Mouse (Mus musculus) hindbrain, embryonic 16.5 days (tissue): ENCODE measurements around the gene Gsx1. TPM values are rescaled to one million over a fixed set of nuclear protein-coding genes. Genes with fewer than 3 reads are reported as not detected.

Experiments
- ATAC-seq: fragments of 200-750 bp; cut with Nextera tagmentation; 2 replicates; pipeline ENCODE4 v1.8.0; 2017; ENCODE audit warnings: moderate TSS enrichment, moderate library complexity
- H3K27ac ChIP-seq: fragments of 300-500 bp; sonication (generic); 2 replicates; pipeline ENCODE4 v1.5.1; 2014; ENCODE audit warnings: low read depth, mild to moderate bottlenecking, control low read depth, low read length, moderate library complexity
- H3K27me3 ChIP-seq: fragments of 300-500 bp; sonication (generic); replicated peaks from 2 replicates; pipeline ENCODE4 v1.6.1; 2014; ENCODE audit warnings: low read length; ENCODE audit not compliant: control insufficient read depth, insufficient read depth
- H3K36me3 ChIP-seq: fragments of 300-500 bp; sonication (generic); 2 replicates; pipeline ENCODE4 v1.6.1; 2014; ENCODE audit warnings: mild to moderate bottlenecking, low read length, moderate library complexity, mixed read lengths; ENCODE audit not compliant: control insufficient read depth, insufficient read depth
- H3K4me1 ChIP-seq: fragments of 300-500 bp; sonication (generic); 2 replicates; pipeline ENCODE4 v1.6.1; 2014; ENCODE audit warnings: low read depth, low read length; ENCODE audit not compliant: control insufficient read depth, insufficient read depth
- H3K4me2 ChIP-seq: fragments of 300-500 bp; sonication (generic); 2 replicates; pipeline ENCODE4 v1.6.1; 2014; ENCODE audit warnings: mild to moderate bottlenecking, low read length, control low read depth, moderate library complexity
- H3K4me3 ChIP-seq: fragments of 300-500 bp; sonication (generic); 2 replicates; pipeline ENCODE4 v1.5.1; 2014; ENCODE audit warnings: mild to moderate bottlenecking, low read length, control low read depth, moderate library complexity
- H3K9ac ChIP-seq: fragments of 300-500 bp; sonication (generic); 2 replicates; pipeline ENCODE4 v1.6.1; 2014; ENCODE audit warnings: low read depth, mild to moderate bottlenecking, control low read depth, low read length, moderate library complexity
- H3K9me3 ChIP-seq: fragments of 300-500 bp; sonication (generic); 2 replicates; pipeline ENCODE4 v1.6.1; 2014; ENCODE audit warnings: mild to moderate bottlenecking, low read length, moderate library complexity; ENCODE audit not compliant: control insufficient read depth
- WGBS: fragments of 180-500 bp; shearing (Covaris S2); extraction: QIAGEN DNeasy Blood & Tissue Kit; methylation state at CpG from one replicate; pipeline ENCODE4 v1.1.7; 2014; 5-methylcytosine and 5-hydroxymethylcytosine counted together
- polyA plus RNA-seq: library from polyadenylated mRNA; unstranded; fragments of >200 nt; fragmentation: Nextera tagmentation; extraction: Ambion mirVana; gene quantifications from 2 replicates; pipeline ENCODE4 v1.2.1, GENCODE M21; 2015

Gsx1 gene
- polyA plus RNA-seq, 1 experiment from 2014 or later = 3.2 TPM

- peak overlapping the region; percentile 4 for H3K4me3 ChIP-seq
- H3K9ac ChIP-seq = no peak overlapping the region
- peak overlapping the region; percentile 26 for H3K4me2 ChIP-seq
These were observed 2.4 kb downstream of the Gsx1 start for GRCm38 (mm10) chr5:147190885-147191284.

GRCm38 (mm10) chr5:147191801-147192575 is 3.5 kb downstream of the Gsx1 start:
- under 1% methylated on average over 24 of the region's 24 CpGs for WGBS
- no peak overlapping the region for H3K27ac ChIP-seq
- no peak overlapping the region for H3K4me2 ChIP-seq
- no peak for ATAC-seq
- H3K4me1 ChIP-seq = peaks cover 14% of the 10 kb centered on the region
- H3K27me3 ChIP-seq = peaks cover 68% of the 10 kb centered on the region
- H3K36me3 ChIP-seq = no peaks in the 10 kb centered on the region
- no peak overlapping the region for H3K4me3 ChIP-seq
- no peaks in the 10 kb centered on the region for H3K9me3 ChIP-seq
- H3K9ac ChIP-seq = no peak overlapping the region

More at GRCm38 (mm10) chr5:147190885-147191284, 2.4 kb downstream of the Gsx1 start:
- H3K4me1 ChIP-seq = peaks cover 18% of the 10 kb centered on the region
- peaks cover 66% of the 10 kb centered on the region for H3K27me3 ChIP-seq
- no peak for ATAC-seq
- H3K36me3 ChIP-seq = no peaks in the 10 kb centered on the region
- no peak overlapping the region for H3K27ac ChIP-seq
- H3K9me3 ChIP-seq = no peaks in the 10 kb centered on the region
- WGBS = 5% methylated on average over 7 of the region's 7 CpGs

DNA sequence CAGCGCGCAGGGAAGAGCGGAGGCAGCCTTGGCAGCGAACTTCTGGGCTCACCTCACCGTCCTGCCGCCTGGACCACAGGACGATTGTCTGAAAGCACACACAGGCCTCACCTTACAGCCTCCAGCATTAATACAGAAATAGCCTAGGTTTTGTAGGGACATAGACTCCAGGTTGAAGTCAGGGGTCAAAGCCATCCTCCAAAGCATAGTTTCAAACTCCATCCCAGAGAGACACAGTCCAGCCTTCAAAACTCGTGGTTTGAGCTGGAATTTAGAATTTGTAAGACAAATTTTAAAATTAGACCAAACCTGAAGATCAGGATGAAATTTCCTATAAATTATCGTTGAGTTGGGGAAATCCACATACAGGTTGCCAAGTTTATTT is 4.1 kb downstream of the Gsx1 start:
- Histone ChIP-seq H3K9ac (no peak overlapping the region), H3K4me2 (no peak overlapping the region), H3K36me3 (no peaks in the 10 kb centered on the region), H3K27ac (no peak overlapping the region), H3K27me3 (peaks cover 70% of the 10 kb centered on the region), H3K9me3 (no peaks in the 10 kb centered on the region), H3K4me1 (peaks cover 10% of the 10 kb centered on the region), H3K4me3 (no peak overlapping the region)
- 6% methylated on average over 9 of the region's 9 CpGs for WGBS
- ATAC-seq = no peak

GRCm38 (mm10) chr5:147204905-147205304 is 16.4 kb downstream of the Gsx1 start:
- no peaks in the 10 kb centered on the region for H3K9me3 ChIP-seq
- no peak overlapping the region for H3K9ac ChIP-seq
- H3K36me3 ChIP-seq = no peaks in the 10 kb centered on the region
- H3K27ac ChIP-seq = no peak overlapping the region
- no peak overlapping the region for H3K4me2 ChIP-seq
- ATAC-seq = no peak
- H3K4me1 ChIP-seq = no peaks in the 10 kb centered on the region
- 6% methylated on average over 6 of the region's 6 CpGs for WGBS
- no peak overlapping the region for H3K4me3 ChIP-seq
- no peaks in the 10 kb centered on the region for H3K27me3 ChIP-seq

- no peak for ATAC-seq
- H3K4me3 ChIP-seq = no peak overlapping the region
- no peaks in the 10 kb centered on the region for H3K9me3 ChIP-seq
- no peak overlapping the region for H3K27ac ChIP-seq
- no peak overlapping the region for H3K4me2 ChIP-seq
- no peak overlapping the region for H3K9ac ChIP-seq
- 97% methylated on average over 20 of the region's 20 CpGs for WGBS
- no peaks in the 10 kb centered on the region for H3K27me3 ChIP-seq
- H3K36me3 ChIP-seq = no peaks in the 10 kb centered on the region
- no peaks in the 10 kb centered on the region for H3K4me1 ChIP-seq
These were observed 19.4 kb downstream of the Gsx1 start for GRCm38 (mm10) chr5:147207852-147208251.

- no peaks in the 10 kb centered on the region for H3K36me3 ChIP-seq
- WGBS = 69% methylated on average over 2 of the region's 2 CpGs
- H3K27ac ChIP-seq = no peak overlapping the region
- H3K4me2 ChIP-seq = no peak overlapping the region
- no peaks in the 10 kb centered on the region for H3K4me1 ChIP-seq
- H3K9ac ChIP-seq = no peak overlapping the region
- H3K9me3 ChIP-seq = no peaks in the 10 kb centered on the region
- no peak for ATAC-seq
- no peak overlapping the region for H3K4me3 ChIP-seq
- H3K27me3 ChIP-seq = no peaks in the 10 kb centered on the region
These were observed 20.0 kb downstream of the Gsx1 start for GRCm38 (mm10) chr5:147208471-147208870.

GRCm38 (mm10) chr5:147227354-147228112 is 39.0 kb downstream of the Gsx1 start:
- H3K9me3 ChIP-seq = no peaks in the 10 kb centered on the region
- no peak overlapping the region for H3K27ac ChIP-seq
- H3K36me3 ChIP-seq = no peaks in the 10 kb centered on the region
- peak; percentile 92 for ATAC-seq
- peak overlapping the region; percentile 27; the same call in 1 of the 2 replicates for H3K9ac ChIP-seq
- 20% methylated on average over 25 of the region's 25 CpGs for WGBS
- peaks cover 50% of the 10 kb centered on the region for H3K27me3 ChIP-seq
- no peak overlapping the region for H3K4me3 ChIP-seq
- peak overlapping the region; percentile 25; the same call in 1 of the 2 replicates for H3K4me2 ChIP-seq
- H3K4me1 ChIP-seq = peaks cover 4% of the 10 kb centered on the region; the same call in 1 of the 2 replicates

GRCm38 (mm10) chr5:147235406-147236309 is 47.2 kb downstream of the Gsx1 start:
- Histone ChIP-seq H3K4me2 (no peak overlapping the region), H3K36me3 (no peaks in the 10 kb centered on the region), H3K4me3 (no peak overlapping the region), H3K4me1 (no peaks in the 10 kb centered on the region), H3K9ac (no peak overlapping the region), H3K27ac (no peak overlapping the region), H3K27me3 (no peaks in the 10 kb centered on the region), H3K9me3 (no peaks in the 10 kb centered on the region)
- ATAC-seq = no peak
- WGBS = 65% methylated on average over 21 of the region's 21 CpGs
